Mouse (Mus musculus) frontal cortex, adult (tissue): ENCODE measurements at regions not wholly inside any gene's neighbourhood (a gene's known extent, or its start where the extent isn't known, plus 50 kb on each side); places are given as distances from the start of the nearest gene placed in this dataset.
"Not testable (repeated sequence)": the region's sequence is repeated elsewhere in the genome, so short reads cannot be mapped to it uniquely, and the experiment has no call there.

Experiments
- ATAC-seq: cut with Nextera tagmentation; 2 replicates; pipeline ENCODE4 v1.9.2; 2017; ENCODE audit warnings: mild to moderate bottlenecking, moderate library complexity, mixed read lengths; ENCODE audit not compliant: low TSS enrichment

DNA sequence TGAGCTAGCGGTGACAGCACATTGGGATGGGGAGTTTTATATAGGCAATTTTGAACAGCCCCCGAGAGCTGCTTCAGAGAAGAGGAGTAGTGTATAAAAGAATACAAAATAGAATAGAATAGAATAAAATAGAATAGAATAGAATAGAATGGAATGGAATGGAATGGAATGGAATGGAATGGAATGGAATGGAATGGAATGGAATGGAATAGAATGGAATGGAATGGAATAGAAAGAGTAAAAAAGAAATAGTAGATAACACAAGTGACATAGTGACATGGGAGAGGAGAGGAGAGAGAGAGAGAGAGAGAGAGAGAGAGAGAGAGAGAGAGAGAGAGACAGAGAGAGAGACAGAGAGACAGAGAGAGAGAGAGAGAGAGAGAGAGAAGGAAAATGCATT lies 99.6 kb upstream of the Gm8882 start:
- ATAC-seq: not testable (repeated sequence)

DNA sequence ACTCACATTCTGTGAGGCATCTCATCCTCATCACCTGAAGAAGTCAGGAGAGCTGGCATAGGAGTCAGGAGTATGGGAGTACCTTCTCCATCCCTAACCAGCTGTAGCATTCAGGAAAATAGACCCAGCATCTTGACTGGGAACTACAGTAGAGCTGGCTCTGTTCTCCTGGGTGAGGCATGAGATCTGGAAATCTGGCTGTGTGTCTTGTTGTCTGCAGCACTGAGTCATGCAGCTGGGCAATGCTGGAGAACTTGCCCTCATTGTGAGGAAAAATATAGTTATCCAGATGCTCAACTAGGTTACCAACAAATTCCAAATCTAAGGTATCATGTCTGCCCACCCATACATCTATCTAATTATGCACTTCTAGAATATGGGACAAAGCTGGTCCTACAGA lies 72.1 kb upstream of the Gm8882 start:
- ATAC-seq: peak; percentile 92
